Mouse (Mus musculus): Measurements from ENCODE around the gene Ak8. TPM values are rescaled to one million over a fixed set of nuclear protein-coding genes. Genes with fewer than 3 reads are reported as not detected.

The Ak8 gene
- total and polyA plus RNA-seq, 2 experiments from 2014 or later, result 1.6 to 3.3 TPM

DNA sequence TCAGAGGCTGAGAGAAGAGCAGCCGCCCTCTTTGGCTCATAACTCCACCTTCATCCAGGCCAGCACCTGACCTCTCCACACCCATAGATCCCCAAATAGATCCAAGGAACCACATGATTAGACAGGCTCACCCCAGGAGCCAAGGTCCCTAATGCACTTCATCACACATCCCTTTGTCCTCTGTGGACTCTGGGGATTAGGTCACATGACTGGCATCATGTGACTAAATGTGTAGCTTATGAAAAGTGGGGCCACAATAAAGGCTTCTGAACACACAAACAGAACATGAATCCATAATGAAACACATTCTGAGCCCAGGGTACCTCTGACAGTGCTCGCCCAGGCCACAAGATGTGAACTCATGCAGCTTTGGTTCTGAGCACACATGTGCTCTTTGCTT lies 67.1 kb downstream of the Ak8 start:
- H3K9me3 ChIP-seq (ENCODE audit: low read length), result no peaks in the 10 kb centered on the region
- no peak overlapping the region for H3K4me2 ChIP-seq (ENCODE audit: low read depth, low read length)
- H3K27ac ChIP-seq, result no peak overlapping the region
- no peak overlapping the region for H3K9ac ChIP-seq (replicated peaks; ENCODE audit: low read length)
- no peak for TF ChIP-seq CTCF (IDR thresholded peaks at IDR 0.05; ENCODE audit: low read depth)
- ATAC-seq, result no peak
- 86% methylated on average over 2 of the region's 2 CpGs for WGBS
- no peaks in the 10 kb centered on the region for H3K36me3 ChIP-seq (ENCODE audit: insufficient read depth, low read length)
- DNase-seq (ENCODE audit: low spot score), result no peak
- H3K4me1 ChIP-seq (ENCODE audit: insufficient read depth, low read length), result no peaks in the 10 kb centered on the region
- H3K4me3 ChIP-seq (ENCODE audit: low read length), result no peak overlapping the region
- no peaks in the 10 kb centered on the region for H3K27me3 ChIP-seq (ENCODE audit: insufficient read depth, low read length)

DNA sequence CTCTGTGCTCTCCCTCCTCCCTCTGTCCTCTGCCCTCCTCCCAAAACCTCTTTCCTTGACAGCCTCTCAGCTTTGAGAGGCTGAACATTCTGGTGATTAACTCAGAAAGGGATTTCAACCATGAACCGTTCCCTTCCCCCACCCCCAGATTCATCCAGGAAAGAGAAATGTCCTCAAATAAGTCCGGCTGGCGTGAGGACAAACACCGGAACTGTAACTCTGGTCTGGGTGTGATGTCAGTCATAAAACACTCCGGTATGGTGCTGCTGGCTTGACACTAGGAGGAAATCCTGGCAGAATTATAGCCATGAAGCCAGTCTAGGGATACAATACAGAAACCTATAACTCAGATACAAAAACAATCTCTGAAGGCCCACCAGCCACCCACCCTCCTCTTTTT lies 70.7 kb downstream of the Ak8 start:
- H3K9ac ChIP-seq (replicated peaks; ENCODE audit: low read length), result no peak overlapping the region
- no peaks in the 10 kb centered on the region for H3K36me3 ChIP-seq (ENCODE audit: insufficient read depth, low read length)
- no peak for TF ChIP-seq CTCF (IDR thresholded peaks at IDR 0.05; ENCODE audit: low read depth)
- H3K9me3 ChIP-seq (ENCODE audit: low read length), result no peaks in the 10 kb centered on the region
- no peaks in the 10 kb centered on the region for H3K27me3 ChIP-seq (ENCODE audit: insufficient read depth, low read length)
- no peaks in the 10 kb centered on the region for H3K4me1 ChIP-seq (ENCODE audit: insufficient read depth, low read length)
- H3K4me3 ChIP-seq (ENCODE audit: low read length), result no peak overlapping the region
- no peak overlapping the region for H3K4me2 ChIP-seq (ENCODE audit: low read depth, low read length)
- 54% methylated on average over 5 of the region's 5 CpGs for WGBS
- no peak for ATAC-seq
- H3K27ac ChIP-seq, result no peak overlapping the region
- no peak for DNase-seq (ENCODE audit: low spot score)

GRCm38 (mm10) chr2:28774073-28774472 lies 74.1 kb downstream of the Ak8 start:
- no peaks in the 10 kb centered on the region for H3K4me1 ChIP-seq (ENCODE audit: insufficient read depth, low read length)
- no peaks in the 10 kb centered on the region for H3K9me3 ChIP-seq (ENCODE audit: low read length)
- ATAC-seq, result peak; percentile 27; the same call in 1 of the 2 replicates
- no peak overlapping the region for H3K4me2 ChIP-seq (ENCODE audit: low read depth, low read length)
- no peaks in the 10 kb centered on the region for H3K27me3 ChIP-seq (ENCODE audit: insufficient read depth, low read length)
- DNase-seq (ENCODE audit: low spot score), result peak; percentile 21
- no peak overlapping the region for H3K9ac ChIP-seq (replicated peaks; ENCODE audit: low read length)
- TF ChIP-seq CTCF (IDR thresholded peaks at IDR 0.05; ENCODE audit: low read depth), result no peak
- WGBS, result 52% methylated on average over 8 of the region's 8 CpGs
- H3K4me3 ChIP-seq (ENCODE audit: low read length), result no peak overlapping the region
- H3K27ac ChIP-seq, result no peak overlapping the region
- H3K36me3 ChIP-seq (ENCODE audit: insufficient read depth, low read length), result no peaks in the 10 kb centered on the region

DNA sequence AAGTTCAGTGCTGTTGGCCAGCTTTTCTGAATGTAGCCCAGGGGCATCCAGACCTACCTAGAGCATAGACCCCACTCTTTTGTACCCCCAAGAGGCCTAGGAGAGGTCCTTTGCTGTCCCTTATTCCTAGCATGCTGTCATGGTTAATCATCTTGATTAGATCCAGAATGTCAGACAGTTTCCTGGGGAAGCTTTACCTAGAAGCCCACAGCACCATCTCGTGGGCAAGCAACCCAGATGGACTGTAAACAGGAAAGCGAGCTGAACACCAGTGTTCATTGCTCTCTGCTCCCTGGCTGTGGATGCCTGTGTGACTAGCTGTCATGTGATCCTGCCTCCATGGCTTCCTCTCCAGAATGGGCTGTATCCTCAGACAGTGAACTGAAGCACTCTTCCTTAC lies 76.8 kb downstream of the Ak8 start:
- 74% methylated on average over 2 of the region's 2 CpGs for WGBS
- no peak for DNase-seq (ENCODE audit: low spot score)

DNA sequence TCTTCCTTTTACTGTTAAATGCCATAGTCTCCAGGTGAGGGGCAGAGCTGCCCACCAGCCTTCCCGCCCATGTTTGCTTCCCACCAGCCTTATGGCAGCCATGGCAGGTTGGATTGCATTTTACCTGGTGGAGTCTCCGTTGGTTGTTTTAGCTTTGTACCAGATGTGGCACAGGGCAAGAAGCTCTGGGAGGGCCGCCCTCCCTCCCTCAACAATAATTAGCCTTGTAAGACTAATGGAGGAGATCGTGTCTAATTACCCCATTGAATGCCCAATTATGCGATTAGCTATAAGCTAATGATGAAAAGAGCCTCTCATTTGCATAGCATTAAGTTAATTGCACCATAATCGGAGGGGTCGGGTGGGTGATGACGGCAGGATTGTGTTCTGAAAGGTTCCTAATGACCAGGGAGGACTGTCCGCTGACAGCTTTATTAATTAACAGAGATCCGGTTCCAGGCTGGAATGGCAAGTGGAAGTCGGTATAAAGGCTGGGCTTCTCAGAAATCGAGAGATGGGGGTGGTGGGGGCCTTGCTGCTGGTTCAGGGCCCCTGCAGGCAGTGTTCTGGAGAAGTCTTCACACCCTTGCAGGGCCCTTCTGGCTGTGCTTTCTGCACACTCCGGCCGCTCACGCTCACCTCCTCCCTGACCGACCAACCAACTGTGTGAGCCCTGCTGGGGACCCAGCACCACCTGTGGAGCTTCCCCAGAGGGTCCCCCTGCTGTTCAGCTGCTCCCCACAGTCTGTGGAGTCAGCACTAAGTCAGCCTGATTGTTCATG lies 80.2 kb downstream of the Ak8 start:
- Histone ChIP-seq H3K27me3 (ENCODE audit: insufficient read depth, low read length) (no peaks in the 10 kb centered on the region), H3K4me2 (ENCODE audit: low read depth, low read length) (no peak overlapping the region), H3K9me3 (ENCODE audit: low read length) (no peaks in the 10 kb centered on the region), H3K9ac (replicated peaks; ENCODE audit: low read length) (no peak overlapping the region), H3K36me3 (ENCODE audit: insufficient read depth, low read length) (no peaks in the 10 kb centered on the region), H3K4me3 (ENCODE audit: low read length) (no peak overlapping the region), H3K4me1 (ENCODE audit: insufficient read depth, low read length) (no peaks in the 10 kb centered on the region), H3K27ac (no peak overlapping the region)
- TF ChIP-seq CTCF (IDR thresholded peaks at IDR 0.05; ENCODE audit: low read depth), result no peak
- peak; percentile 22 for DNase-seq (ENCODE audit: low spot score)
- WGBS, result 43% methylated on average over 16 of the region's 16 CpGs
- 0 out of 2 replicates have a peak, but pooled peaks have one; percentile 27 for ATAC-seq

More for the DNA sequence above, 76.8 kb downstream of the Ak8 start:
- Histone ChIP-seq H3K27ac (no peak overlapping the region), H3K4me1 (ENCODE audit: insufficient read depth, low read length) (no peaks in the 10 kb centered on the region), H3K4me3 (ENCODE audit: low read length) (no peak overlapping the region), H3K4me2 (ENCODE audit: low read depth, low read length) (no peak overlapping the region), H3K27me3 (ENCODE audit: insufficient read depth, low read length) (no peaks in the 10 kb centered on the region), H3K9me3 (ENCODE audit: low read length) (no peaks in the 10 kb centered on the region), H3K9ac (replicated peaks; ENCODE audit: low read length) (no peak overlapping the region), H3K36me3 (ENCODE audit: insufficient read depth, low read length) (no peaks in the 10 kb centered on the region)
- no peak for ATAC-seq
- TF ChIP-seq CTCF (IDR thresholded peaks at IDR 0.05; ENCODE audit: low read depth), result no peak; the same call in 1 of the 2 replicates

- H3K9ac ChIP-seq (replicated peaks; ENCODE audit: low read length), result no peak overlapping the region
- H3K27ac ChIP-seq, result no peak overlapping the region
- 62% methylated on average over 4 of the region's 4 CpGs for WGBS
- peak; percentile 25 for DNase-seq (ENCODE audit: low spot score)
- no peak overlapping the region for H3K4me2 ChIP-seq (ENCODE audit: low read depth, low read length)
- no peaks in the 10 kb centered on the region for H3K27me3 ChIP-seq (ENCODE audit: insufficient read depth, low read length)
- peak; percentile 33; the same call in 1 of the 2 replicates for TF ChIP-seq CTCF (IDR thresholded peaks at IDR 0.05; ENCODE audit: low read depth)
- no peak for ATAC-seq
- H3K4me3 ChIP-seq (ENCODE audit: low read length), result no peak overlapping the region
- no peaks in the 10 kb centered on the region for H3K36me3 ChIP-seq (ENCODE audit: insufficient read depth, low read length)
- no peaks in the 10 kb centered on the region for H3K9me3 ChIP-seq (ENCODE audit: low read length)
- no peaks in the 10 kb centered on the region for H3K4me1 ChIP-seq (ENCODE audit: insufficient read depth, low read length)
These were observed 81.3 kb downstream of the Ak8 start for GRCm38 (mm10) chr2:28781310-28781709.
